Mouse (Mus musculus) embryonic fibroblast, embryonic 13.5 days (primary cell): ENCODE results near the gene Mcoln3.

ENCODE experiments used
- CTCF ChIP-seq: IDR thresholded peaks from 2 replicates; pipeline ENCODE4 v1.5.1; 2011; ENCODE audit warnings: mild to moderate bottlenecking, control low read depth, low read length, moderate library complexity, borderline replicate concordance; ENCODE audit not compliant: insufficient read depth
- POLR2A ChIP-seq: IDR thresholded peaks from 2 replicates; pipeline ENCODE4 v1.6.1; 2011; ENCODE audit warnings: low read depth, mild to moderate bottlenecking, control low read depth, low read length, moderate library complexity

GRCm38 (mm10) chr3:146135417-146135816 lies 18.2 kb downstream of the Mcoln3 start:
- TF ChIP-seq POLR2A = no peak
- TF ChIP-seq CTCF = no peak
